Mouse (Mus musculus) c-Kit-positive CD71-positive TER-119-negative erythroid progenitor cells, embryonic 14.5 days (primary cell): Measurements from ENCODE around the gene Add3.

ENCODE experiments used
- DNase-seq: peaks from one replicate; pipeline ENCODE4 v3.0.0-alpha.2; 2013; ENCODE audit warnings: low read depth

The Add3 gene

DNA sequence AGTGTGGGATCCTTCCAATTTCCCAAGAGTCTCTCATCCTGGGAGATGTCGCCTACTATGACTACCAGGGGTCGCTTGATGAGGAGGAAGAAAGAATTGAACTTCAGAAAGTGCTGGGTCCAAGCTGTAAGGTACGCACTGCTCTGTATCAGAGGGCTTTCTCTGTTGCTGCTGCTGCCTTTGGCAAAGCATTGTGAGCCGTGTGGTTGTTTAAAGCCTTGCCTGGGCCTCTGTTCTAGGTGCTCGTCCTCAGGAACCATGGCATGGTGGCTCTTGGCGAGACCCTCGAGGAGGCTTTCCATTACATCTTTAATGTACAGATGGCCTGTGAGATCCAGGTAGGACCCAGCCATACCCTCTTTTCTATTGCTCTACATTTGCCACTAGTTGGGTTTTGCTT is 93.3 kb downstream of the Add3 start:
- no peak for DNase-seq

DNA sequence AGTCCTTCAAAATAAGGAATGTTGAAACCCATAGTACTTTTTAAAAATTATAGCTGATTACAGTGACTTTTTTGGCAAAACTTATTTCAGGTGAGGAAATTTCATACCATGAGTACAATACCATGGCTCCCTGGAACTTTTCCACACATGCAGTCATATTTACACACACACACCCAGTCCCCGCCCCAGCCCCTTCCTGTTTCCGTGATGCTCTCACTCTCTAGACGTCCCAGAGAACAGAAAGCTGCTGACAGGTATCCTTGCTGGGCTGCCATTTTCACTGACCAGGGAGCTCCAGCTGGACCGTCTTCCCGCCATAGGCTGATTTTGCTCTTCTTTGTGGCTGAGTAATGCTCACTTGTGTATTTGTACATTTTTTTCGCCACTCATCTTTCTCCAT is 101.6 kb downstream of the Add3 start:
- no peak for DNase-seq

DNA sequence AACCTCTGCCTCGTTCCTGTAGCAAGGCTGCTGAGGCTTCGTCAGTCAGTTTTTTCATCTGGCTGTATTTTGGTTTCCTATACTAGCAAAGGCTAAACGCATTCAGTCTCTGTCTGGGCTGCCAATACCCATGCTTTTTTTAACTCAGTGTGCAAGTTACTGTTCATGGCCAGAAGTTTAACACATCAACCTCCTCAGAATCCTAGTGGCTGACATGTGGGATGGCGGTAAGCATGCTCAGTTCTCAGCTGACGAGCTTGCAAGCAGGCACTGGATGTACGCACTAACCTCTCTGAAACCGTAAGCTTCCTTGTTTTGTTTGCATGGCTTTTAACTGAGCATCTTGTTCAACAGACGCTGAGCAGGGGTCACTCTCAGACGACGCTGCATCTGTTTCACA is 103.7 kb downstream of the Add3 start:
- no peak for DNase-seq

DNA sequence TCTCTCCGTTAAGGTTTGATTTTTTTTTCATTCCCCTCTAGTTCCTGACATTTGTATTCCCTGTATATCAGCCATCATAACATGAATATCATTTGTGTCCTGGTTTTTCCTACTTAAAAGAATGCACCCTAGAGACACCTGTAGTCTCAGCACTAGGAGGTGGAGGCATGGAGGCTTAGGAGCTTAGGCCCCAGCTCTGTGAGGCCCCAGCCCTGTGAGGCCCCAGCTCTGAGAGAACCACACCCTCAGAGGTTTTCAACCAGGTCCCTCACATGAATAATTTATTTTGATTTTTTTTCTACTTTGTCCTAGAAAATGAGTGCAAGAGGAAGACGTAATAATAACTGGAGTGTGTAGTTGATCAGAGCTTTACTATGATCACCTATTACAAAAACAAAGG is 107.3 kb downstream of the Add3 start:
- no peak for DNase-seq

DNA sequence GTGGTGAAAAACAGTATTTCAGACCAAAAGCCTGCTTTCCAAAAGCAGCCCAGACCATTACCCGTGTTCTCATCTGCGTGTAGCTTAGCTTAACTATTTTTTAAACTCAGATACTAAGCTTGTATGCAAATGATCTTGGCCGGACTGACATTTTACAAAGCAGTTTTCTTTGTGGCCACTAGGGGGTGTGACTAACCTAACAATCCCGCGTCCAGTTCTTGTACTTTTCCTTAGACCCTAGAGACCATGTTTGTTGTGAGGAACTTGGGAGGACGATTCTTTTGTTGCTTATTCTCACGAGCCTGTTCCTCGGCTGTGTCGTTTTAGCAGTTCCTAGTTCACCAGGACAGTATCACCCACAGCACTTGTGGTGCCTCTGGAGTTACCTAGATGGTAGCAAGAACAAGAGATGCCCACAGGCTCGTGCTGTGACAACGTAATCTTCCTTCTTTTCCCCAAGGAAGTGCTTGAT is 107.8 kb downstream of the Add3 start:
- DNase-seq = peak; percentile 54

DNA sequence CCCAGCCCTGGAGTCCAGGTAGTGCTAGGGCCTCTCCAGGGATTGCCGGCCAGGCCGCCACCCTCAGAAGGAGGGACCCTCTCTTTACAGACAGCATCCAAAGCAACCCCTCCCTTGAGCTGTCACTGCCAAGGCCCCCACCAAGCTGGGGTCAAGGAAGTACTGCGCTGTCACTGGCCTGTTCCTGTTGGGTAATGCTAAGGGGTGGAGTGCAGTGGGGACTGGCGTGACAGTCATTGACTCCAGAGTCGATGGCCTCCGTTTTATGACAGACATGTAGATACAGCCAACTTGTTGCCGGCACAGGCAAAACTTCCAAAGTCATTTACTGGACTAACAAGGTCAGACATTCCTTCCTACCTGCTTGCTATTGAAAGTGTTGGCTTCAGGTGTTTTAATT is 110.8 kb downstream of the Add3 start:
- DNase-seq = no peak

DNA sequence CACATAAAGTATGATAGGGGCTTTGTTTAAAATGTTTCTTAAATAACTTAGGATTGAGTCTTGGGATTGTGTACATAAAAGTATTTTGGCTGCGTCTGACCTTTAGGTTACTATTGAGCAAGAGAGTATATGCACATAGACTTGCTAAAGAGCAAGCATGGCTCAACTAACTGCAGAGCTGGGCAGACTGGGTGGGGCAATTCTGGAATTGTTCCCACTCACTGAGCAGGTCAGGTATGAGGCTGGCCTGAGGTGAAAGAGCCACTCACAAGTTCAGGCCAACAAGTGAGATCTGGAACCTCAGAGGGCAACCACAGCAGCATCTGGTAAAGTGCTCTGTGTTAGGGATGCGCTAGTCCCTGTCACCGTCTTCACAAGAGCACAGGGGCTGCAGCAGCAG is 111.4 kb downstream of the Add3 start:
- no peak for DNase-seq

DNA sequence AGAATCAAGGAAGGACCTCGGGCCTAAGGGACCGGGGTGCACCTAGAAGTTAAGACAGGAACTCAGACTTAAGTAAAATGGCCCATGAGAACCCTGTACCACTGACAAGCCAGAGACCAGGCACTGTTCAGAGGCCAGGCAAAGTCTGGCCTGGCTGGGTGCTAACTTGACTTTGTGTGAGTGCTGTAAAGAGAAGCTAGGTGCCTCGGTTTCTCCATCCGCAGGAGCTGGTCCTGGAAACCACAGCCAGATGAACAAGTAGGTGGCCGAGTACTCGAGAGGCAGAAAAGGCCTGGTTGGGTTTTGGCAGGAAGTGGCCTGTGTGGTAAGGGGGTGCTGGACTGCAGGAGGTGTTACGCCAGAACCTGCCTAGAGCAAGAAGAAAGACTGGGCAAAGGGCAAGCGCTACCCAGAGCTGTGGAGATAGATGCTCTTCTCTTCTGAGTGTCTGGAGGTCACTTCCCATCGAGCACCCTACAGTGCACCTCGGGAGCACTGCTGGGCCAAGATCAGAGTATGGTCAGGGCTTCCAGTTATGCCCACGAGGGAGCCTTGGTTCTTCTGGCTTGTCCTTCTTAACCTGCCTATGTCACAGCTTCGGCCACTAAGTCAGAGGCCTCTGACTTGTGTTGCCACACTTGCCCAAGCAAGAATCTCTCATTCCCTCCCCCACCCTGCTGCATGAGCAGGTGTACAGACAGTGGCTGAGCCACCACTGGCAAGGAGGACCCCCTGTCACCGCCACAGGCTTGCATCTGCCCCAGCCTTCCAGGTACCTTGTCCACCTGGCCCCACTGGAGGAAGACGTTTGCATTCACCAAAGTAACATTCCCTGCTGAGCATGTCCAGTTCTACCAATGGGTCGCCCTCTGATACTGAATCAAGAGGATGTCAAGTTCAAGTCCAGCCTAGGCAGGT is 112.1 kb downstream of the Add3 start:
- no peak for DNase-seq

DNA sequence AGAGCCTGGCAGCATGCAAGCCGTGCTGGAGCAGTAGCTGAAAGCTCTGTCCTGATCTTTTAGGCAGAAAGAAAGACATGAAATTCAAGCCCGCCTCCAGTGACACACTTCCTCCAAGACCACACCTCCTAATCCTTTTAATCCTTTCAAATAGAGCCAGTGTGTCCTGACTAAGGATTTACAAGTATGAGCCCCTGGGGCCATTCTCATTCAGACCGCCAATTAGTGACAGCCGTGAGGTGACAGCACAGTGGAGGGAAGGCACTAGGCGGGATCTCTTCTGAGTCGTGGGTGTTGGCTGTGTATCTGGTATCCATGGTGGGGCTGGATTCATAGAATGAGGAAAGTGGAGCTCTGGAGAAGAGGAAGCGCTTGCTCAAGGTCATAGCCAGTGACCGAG is 116.1 kb downstream of the Add3 start:
- no peak for DNase-seq

DNA sequence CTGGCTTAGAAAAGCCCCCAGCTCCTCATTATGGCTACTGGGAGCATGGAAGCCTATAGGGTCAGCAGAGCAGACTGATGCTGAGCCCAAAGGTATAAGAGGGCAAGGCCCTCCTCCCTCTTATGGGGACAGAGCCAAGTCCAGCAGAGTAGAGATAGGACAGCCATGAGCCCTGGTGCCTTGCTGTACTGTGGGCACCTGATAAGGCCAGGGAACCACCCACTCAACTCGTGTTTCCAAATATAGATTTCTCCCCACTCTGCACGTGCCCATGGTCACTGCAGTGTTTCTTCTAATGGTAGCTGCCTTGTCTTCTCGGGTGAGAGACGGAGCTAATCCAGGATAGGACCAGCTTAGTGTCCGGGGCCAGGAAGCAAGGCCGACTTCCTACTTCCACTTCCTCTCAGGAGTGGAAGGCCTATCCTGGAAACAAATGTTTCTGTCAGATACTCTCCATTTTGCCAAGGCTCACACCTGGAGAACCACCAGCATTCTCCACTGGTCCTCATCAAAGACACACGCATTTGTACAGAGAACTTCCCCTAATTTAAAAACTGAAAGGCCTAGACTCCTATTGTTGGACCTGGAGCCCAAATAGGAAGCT is 116.8 kb downstream of the Add3 start:
- DNase-seq = peak; percentile 54

DNA sequence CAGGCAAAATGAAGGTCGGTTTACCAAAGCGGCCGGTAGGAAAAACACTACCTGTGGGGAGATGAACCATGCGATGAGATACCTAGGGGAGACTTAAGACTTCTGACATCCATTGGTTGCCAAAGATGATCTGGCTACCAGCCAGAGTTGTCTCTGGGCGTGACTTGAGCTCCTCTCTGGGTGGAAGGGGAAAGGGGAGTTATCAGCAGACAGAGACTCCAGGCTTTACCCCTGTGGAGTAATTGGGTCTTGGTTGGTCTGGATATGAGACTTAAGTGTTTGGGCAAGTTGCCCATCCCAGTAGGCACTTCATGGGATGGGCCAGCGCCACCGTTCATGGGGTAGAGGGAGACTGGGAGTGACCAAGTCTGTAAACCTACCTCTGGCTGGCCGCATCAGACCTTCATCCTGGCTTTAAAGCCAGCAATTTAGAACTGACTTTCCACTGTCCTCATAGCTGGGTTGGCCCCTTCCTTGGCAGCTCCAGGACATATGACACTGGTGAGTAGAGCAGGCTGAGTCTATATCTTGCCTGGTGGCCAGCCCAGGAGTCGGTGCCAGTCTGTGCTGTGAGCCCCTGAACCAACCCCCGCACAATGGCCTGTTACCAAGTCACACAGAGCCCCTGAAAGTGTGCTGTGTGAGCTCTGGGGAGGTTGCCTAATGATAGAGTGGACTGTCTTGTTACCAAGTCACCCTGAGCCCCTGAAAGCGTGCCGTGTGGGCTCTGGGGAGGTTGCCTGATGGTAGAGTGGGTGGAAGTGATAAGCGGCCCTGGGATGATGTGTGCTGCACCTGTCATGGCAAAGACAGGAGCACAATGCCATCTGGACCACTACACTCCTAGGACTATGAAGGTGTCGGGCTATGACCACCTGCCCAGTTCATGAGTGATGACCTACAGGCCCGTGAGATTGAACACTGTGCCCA is 117.7 kb downstream of the Add3 start:
- DNase-seq = peak; percentile 79

DNA sequence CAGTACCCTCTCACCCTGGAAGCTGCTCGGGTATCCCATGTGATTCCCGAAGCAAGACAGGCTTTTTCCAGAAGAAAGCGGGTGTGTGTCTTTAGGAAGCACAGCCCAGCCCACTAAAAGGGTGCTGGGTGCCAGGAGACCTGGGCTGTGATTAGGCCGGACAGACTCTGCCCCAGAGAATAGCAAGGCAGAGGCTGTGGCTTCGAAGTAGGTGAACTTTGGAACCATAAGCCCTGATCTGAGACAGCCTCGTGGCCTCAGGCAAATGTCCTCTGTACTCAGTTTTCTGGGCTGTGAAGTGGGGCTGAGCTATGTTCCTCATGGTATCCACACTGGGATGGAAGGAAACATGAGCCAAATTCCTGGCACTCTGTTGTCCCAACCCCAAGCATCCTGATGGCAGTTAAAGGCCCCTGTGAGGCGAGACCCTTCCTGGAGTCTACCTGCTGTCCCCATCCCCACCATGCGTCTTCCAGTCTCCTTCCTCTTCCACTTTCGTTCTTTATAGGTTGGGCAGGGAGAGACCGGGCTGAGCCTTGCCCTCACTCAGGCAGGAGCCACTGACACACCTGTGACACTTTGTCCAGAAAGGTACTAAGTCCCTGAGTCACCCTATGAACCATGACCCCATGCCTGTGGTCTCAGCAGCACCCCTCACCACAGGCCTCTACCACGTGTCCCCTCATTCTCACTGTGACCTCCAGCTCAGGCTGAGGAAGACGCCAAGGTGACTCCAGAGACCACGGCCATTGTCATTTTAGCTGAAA is 118.7 kb downstream of the Add3 start:
- no peak for DNase-seq

DNA sequence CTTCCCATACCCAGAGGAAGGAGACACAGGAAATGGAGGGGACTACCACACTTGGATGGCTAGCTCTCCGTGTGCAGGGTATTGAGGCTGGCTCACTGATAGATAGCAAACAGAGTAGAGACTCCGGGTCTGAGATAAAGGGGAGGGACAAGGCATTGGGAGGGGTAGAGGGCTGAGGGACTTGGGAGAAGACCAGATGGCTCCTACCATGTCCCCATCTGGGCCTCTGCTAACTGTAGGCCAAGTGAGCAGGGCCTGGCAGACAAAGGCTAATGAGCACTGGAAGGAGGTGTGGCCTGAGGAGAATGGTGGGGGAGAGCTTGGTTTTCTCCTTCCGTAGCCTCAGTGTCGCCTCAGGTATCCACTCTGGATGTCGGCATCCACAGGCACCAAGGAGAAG is 119.3 kb downstream of the Add3 start:
- no peak for DNase-seq

DNA sequence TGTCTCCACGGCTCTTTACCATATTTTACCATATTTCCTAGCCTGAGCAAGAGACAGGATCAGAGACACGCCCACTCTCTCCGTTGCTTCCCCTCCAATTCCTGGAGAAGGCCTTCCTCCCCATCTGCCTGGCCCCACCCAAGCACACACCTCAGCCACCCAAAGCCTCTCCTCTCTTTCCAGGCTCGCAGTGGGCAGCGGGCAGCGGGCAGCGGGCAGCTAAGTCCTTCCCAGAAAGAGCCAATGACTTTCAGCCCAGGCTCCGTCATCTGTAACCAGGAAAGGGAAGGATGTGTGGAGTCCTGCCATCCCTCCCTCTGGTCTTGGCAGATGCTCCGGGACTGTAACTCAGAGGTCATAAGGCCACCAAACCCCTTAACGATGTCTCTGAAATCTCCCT is 120.0 kb downstream of the Add3 start:
- no peak for DNase-seq

DNA sequence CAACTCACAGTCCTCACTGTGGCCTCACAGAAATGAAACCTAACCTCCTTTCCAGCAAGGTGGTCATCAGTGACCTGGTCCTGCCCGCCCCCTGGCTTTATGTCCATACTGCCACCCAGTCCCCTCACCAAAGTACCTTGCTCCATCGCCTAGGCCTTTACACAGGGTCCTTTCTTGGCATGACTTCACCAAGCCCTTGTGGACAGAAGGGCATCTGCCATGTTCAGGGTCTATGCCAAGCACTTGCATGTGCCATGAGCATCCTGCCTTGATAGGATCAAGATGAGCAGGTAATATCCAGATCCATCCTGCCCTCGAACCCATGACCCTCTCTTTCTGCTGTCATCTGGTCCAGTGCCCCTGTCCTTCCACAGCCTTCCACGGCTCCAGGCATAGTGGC is 120.6 kb downstream of the Add3 start:
- no peak for DNase-seq

DNA sequence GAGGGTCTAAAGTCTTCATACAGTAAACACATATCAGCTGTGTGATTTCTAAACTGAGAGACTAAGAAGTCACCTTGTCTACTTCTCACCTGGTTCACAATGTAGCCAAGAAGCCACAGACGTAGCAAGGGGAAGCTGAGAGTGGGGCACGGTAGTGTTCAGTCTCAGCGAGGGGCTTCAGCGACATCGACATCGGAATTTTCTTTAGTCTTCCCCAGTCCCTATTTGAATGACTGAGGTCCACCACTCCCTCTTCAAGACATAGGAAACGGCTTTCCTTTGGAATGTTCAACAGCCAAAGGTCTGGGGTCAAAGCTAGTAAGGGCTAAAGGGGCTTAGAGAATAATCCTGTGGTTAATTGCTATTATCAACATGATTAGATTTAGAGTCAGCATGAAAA is 121.8 kb downstream of the Add3 start:
- no peak for DNase-seq

DNA sequence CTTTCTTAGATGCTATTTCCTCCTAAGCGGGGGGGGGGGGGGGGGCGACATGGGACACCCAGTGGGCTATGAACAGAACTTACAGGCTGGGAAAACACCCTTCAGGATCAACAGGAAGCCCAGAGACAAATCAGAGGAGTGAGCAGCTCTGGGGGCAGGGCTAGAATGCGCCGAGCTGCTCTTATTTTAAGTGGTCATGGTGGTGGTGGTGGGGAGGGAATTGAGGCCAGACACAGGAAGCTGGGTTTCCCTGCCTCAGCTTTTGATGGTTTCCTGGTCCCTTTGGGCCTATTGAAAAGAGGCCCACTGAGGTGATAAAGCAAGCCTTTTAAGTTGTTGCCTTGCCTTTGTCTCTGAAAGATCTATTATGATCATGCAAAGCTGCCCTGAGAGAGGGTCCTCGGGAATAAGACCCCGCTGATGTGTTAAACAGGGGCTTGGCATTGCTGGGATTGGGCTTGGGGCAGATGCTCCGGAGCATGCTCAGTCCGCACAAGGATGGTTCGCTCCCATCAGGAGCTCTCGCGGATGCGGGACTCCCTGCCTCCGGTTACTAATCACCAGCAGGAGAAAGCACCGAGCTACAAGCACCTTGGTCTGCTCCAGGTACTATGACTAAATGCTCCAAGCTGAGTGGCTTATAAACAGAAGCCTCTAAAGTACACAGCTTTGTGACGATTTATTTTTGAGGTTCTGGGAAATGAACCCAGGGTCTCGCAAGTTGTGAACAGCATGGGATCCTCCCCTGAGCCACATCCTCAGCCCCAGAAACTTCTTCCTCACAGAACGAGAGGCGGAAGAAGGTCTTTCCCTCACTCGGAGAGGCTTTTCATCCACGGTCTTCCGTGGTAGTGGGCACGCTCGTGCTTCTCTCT is 123.9 kb downstream of the Add3 start:
- no peak for DNase-seq

DNA sequence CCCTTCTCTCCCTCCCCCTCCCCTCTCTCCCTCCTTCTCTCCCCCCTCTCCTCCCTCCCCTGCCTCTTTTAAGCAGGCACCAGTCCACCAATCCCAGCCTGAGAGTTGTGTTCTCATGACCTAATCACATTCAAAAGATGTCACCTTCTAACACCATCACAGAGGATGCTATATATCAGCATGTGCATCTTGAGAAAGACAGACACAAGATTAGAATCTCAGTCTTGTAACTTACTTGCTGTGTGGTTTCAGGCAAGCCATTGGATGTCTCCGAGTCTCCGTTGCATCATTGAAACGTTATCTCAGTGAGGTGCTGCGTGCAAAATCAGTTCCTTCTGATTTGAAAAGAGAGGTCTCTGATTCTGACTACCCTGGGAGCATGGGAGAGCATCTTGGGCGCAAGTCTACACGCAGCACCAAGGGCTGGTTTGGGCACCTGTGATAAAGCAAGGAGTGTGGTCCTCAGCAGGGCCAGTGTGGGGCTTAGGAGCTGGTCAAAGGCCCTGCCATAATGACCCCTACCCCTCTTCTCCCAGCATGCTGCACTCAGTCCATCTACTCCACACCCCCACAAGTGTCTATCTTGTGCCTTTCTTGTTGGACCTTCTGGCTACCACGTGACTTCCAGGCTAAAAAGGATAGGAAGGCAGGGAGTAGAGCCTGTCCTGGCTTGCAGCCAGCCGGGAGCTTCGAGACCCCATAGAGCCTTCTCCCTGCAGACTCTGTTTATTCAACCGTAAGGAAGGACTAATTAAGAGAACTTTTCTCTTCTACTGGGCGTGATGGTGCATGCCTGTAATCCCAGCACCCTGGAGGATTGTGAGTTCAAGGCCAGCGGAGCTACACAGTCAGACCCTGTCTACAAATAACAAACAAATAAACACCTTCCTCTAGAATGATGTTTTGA is 124.8 kb downstream of the Add3 start:
- DNase-seq = no peak

DNA sequence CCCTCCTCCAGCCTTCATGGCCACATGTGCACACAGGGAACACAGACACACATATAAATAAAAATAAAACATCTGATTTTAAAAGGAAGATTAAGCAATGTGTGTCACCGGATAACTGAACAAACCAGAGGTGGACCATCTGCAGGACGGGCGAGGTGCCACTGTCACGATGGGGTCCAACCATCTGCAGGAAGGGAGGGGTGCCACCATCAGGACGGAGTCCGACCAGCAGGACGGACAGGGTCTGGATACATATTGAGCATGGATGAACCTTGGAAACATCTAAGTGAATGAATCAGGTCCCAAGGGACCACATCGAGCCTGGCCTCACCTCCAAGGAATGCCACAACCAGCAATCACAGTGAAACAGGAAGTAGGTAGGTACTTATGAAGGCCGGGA is 127.1 kb downstream of the Add3 start:
- DNase-seq = no peak
